In genomic region chr8:105966692-105967311, GRCm38 (mm10) we compare ENCODE assay signal across 8 mouse cellular contexts. TPM values are rescaled to one million over a fixed set of nuclear protein-coding genes. Genes with fewer than 3 reads are reported as not detected.
DNase-seq lines count a peak whose midpoint lies in the region; ATAC-seq and TF ChIP-seq lines count a peak whose summit lies in the region.

No protein-coding gene starts in this region.

- H3K4me2 ChIP-seq in limb, embryonic 13.5 days (replicated peaks): peak overlapping the region; percentile 71

- TF ChIP-seq CTCF in gastrocnemius, adult 2 months (IDR thresholded peaks at IDR 0.05): no peak

- H3K27ac ChIP-seq in gastrocnemius, adult 2 months: peak overlapping the region; percentile 93
- H3K27ac ChIP-seq in limb, embryonic 13.5 days: peak overlapping the region; percentile 63

- H3K9me3 ChIP-seq in limb, embryonic 13.5 days: no peaks in the 10 kb centered on the region

- intact Hi-C loops in gastrocnemius, adult 2 months (cut with DNase I): no loop called here
- intact Hi-C loops in gastrocnemius, postnatal 36 days (cut with DNase I): no loop called here
- intact Hi-C loops in left cerebral cortex, postnatal 14 days (cut with DNase I): no loop called here

- H3K4me1 ChIP-seq in limb, embryonic 13.5 days: peaks cover 40% of the 10 kb centered on the region

- peak; percentile 50 for DNase-seq in gastrocnemius, adult 2 months
- no peak for DNase-seq in gastrocnemius, postnatal 36 days
- peak; percentile 17 for DNase-seq in T-cell, adult 2 months (ENCODE audit: low spot score)
- DNase-seq in naive thymus-derived CD4-positive, alpha-beta T cell, adult 2 months (ENCODE audit: low read depth): peak; percentile 38
- no peak for DNase-seq in natural killer cell, adult 2 months (ENCODE audit: low spot score in 2 of 2)
- DNase-seq in left cerebral cortex, postnatal 14 days (ENCODE audit: low spot score in 2 of 2): no peak

- no peaks in the 10 kb centered on the region for H3K27me3 ChIP-seq in limb, embryonic 13.5 days

- ATAC-seq in granulocyte monocyte progenitor cell, adult 5-6 weeks (replicated peaks; ENCODE audit: poor library complexity, severe bottlenecking): peak; percentile 11
- ATAC-seq in limb, embryonic 13.5 days (ENCODE audit: low FRiP score, low read depth): peak; percentile 35; the same call in 1 of the 2 replicates

- no peaks in the 10 kb centered on the region for H3K36me3 ChIP-seq in limb, embryonic 13.5 days

- peak overlapping the region; percentile 84 for H3K4me3 ChIP-seq in gastrocnemius, adult 2 months
- H3K4me3 ChIP-seq in limb, embryonic 13.5 days: peak overlapping the region; percentile 81

- no peak overlapping the region; the same call in 1 of the 2 replicates for H3K9ac ChIP-seq in limb, embryonic 13.5 days

- WGBS in limb, embryonic 13.5 days: 5% methylated on average over 19 of the region's 19 CpGs

RNA-seq across cellular contexts. Expression of gene Slc12a4, which starts 0.9 kb away (rescaled TPM):
- total RNA-seq in gastrocnemius, adult 2 months (2021): 10 to 100 TPM in 1 of 2 experiments, 1 to 10 TPM in 1; 9.1 to 14.3 TPM
- total RNA-seq in gastrocnemius, postnatal 36 days (2021): 10 to 100 TPM; 11.2 to 17.7 TPM
- total RNA-seq in granulocyte monocyte progenitor cell, adult 5-6 weeks (2014; fragmentation: Nextera tagmentation): 4.7 and 7.8 TPM in 2 replicates
- 1.6 and 6.8 TPM in 2 replicates for total RNA-seq in granulocyte monocyte progenitor cell, adult 5-6 weeks (2017)
- polyA plus RNA-seq in limb, embryonic 13.5 days (2015; fragmentation: Nextera tagmentation; extraction: Ambion mirVana): 48.8 and 56.3 TPM in 2 replicates
- total RNA-seq in left cerebral cortex, postnatal 14 days (2021): 10 to 100 TPM; 19.2 to 21.3 TPM

RNA-seq across cellular contexts. Expression of gene Dpep3, which starts 12.4 kb away (rescaled TPM):
- total RNA-seq in gastrocnemius, adult 2 months (2021): under 1 TPM in 1 of 2 experiments, not detected in 1; 0.17 TPM
- total RNA-seq in gastrocnemius, postnatal 36 days (2021): not detected
- not detected in 2 replicates for total RNA-seq in granulocyte monocyte progenitor cell, adult 5-6 weeks (2014; fragmentation: Nextera tagmentation)
- not detected in 2 replicates for total RNA-seq in granulocyte monocyte progenitor cell, adult 5-6 weeks (2017)
- polyA plus RNA-seq in limb, embryonic 13.5 days (2015; fragmentation: Nextera tagmentation; extraction: Ambion mirVana): not detected in 2 replicates
- not detected for total RNA-seq in left cerebral cortex, postnatal 14 days (2021)

RNA-seq across cellular contexts. Expression of gene Lcat, which starts 23.6 kb away (rescaled TPM):
- total RNA-seq in gastrocnemius, adult 2 months (2021): under 1 TPM; 0.23 to 0.33 TPM
- under 1 TPM in 1 of 2 experiments, not detected in 1; 0.25 TPM for total RNA-seq in gastrocnemius, postnatal 36 days (2021)
- total RNA-seq in granulocyte monocyte progenitor cell, adult 5-6 weeks (2014; fragmentation: Nextera tagmentation): not detected in 2 replicates
- total RNA-seq in granulocyte monocyte progenitor cell, adult 5-6 weeks (2017): not detected in 2 replicates
- 2.8 TPM in 2 replicates for polyA plus RNA-seq in limb, embryonic 13.5 days (2015; fragmentation: Nextera tagmentation; extraction: Ambion mirVana)
- 10 to 100 TPM; 20.0 to 21.9 TPM for total RNA-seq in left cerebral cortex, postnatal 14 days (2021)

RNA-seq across cellular contexts. Expression of gene Dus2, which starts 24.3 kb away (rescaled TPM):
- total RNA-seq in gastrocnemius, adult 2 months (2021): 10 to 100 TPM in 1 of 2 experiments, 1 to 10 TPM in 1; 9.0 to 11.5 TPM
- 1 to 10 TPM; 9.7 to 10.0 TPM for total RNA-seq in gastrocnemius, postnatal 36 days (2021)
- 8.3 and 9.6 TPM in 2 replicates for total RNA-seq in granulocyte monocyte progenitor cell, adult 5-6 weeks (2014; fragmentation: Nextera tagmentation)
- total RNA-seq in granulocyte monocyte progenitor cell, adult 5-6 weeks (2017): 10.8 and 20.1 TPM in 2 replicates
- 27.3 and 27.5 TPM in 2 replicates for polyA plus RNA-seq in limb, embryonic 13.5 days (2015; fragmentation: Nextera tagmentation; extraction: Ambion mirVana)
- 10 to 100 TPM; 15.9 to 18.2 TPM for total RNA-seq in left cerebral cortex, postnatal 14 days (2021)

RNA-seq across cellular contexts. Expression of gene Psmb10, which starts 28.6 kb away (rescaled TPM):
- 10 to 100 TPM; 17.9 to 26.1 TPM for total RNA-seq in gastrocnemius, adult 2 months (2021)
- 10 to 100 TPM; 15.7 to 24.2 TPM for total RNA-seq in gastrocnemius, postnatal 36 days (2021)
- total RNA-seq in granulocyte monocyte progenitor cell, adult 5-6 weeks (2014; fragmentation: Nextera tagmentation): 176 and 220 TPM in 2 replicates
- 71.7 and 92.7 TPM in 2 replicates for total RNA-seq in granulocyte monocyte progenitor cell, adult 5-6 weeks (2017)
- 29.2 and 32.0 TPM in 2 replicates for polyA plus RNA-seq in limb, embryonic 13.5 days (2015; fragmentation: Nextera tagmentation; extraction: Ambion mirVana)
- total RNA-seq in left cerebral cortex, postnatal 14 days (2021): 10 to 100 TPM; 80.7 TPM

Comparison
In these comparisons a context has a peak if more than half of its experiments do, and no peak if none do; other contexts are left out.
1. DNase-seq: peak in gastrocnemius, adult 2 months (single experiment), T-cell, adult 2 months (single experiment) and naive thymus-derived CD4-positive, alpha-beta T cell, adult 2 months (single experiment); none in gastrocnemius, postnatal 36 days (0 of 2), natural killer cell, adult 2 months (0 of 2) and left cerebral cortex, postnatal 14 days (0 of 2).
2. RNA of gene Lcat, which starts 23.6 kb away (total RNA-seq): 20.0 to 21.9 TPM in left cerebral cortex, postnatal 14 days; 0.23 to 0.33 TPM in gastrocnemius, adult 2 months, 0.25 TPM in gastrocnemius, postnatal 36 days and not detected in granulocyte monocyte progenitor cell, adult 5-6 weeks; every median in the first group is over 10 times any median in the second.